Mouse (Mus musculus) mature B cell (primary cell): ENCODE measurements around the gene Coro2a.
"Not testable (repeated sequence)": the region's sequence is repeated elsewhere in the genome, so short reads cannot be mapped to it uniquely, and the experiment has no call there.

ENCODE experiments used
- in situ Hi-C: fragments of 300-500 bp; cut with MboI; formaldehyde crosslinking; loops from 2 replicates; pipeline ENCODE4 v1.14.3; 2019

Gene Coro2a

DNA sequence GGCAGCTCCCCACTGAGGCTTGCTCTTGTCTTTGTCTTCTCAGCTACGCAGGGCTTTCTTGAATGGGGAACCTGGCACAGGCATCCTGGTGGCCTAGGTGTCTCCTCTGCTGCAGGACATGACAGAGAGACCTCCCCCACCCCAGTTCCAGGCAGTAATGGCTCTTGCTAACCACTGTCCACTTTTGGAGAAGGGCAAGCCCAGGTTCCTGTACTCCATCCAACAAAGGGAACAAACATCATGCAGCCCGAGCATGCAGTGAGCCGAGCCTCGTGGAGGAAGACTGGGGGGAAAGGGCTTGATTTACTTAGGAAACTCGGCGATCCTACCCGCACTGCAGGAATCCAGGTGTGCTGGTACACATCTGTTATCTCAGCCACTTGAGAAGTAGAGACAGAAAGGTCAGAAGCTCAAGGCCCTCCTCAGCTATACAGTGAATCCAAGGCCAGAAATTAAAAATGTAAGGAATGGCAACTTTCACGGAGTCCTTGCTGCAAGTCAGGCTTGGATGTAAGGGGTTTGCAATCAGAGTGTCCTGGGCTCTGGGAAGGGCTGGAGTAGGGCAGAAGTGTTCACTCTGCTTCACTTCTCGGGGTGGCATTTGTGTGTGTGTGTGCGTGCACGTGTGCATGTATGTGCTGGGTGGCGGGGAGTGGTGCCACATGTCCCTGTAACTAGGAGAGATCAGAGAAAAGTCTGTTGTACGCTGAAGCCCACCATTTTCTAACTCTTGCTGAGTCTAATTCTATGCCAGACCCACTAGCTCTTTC lies 16.8 kb downstream of the Coro2a start:
- in situ Hi-C loops, result no loop called here

DNA sequence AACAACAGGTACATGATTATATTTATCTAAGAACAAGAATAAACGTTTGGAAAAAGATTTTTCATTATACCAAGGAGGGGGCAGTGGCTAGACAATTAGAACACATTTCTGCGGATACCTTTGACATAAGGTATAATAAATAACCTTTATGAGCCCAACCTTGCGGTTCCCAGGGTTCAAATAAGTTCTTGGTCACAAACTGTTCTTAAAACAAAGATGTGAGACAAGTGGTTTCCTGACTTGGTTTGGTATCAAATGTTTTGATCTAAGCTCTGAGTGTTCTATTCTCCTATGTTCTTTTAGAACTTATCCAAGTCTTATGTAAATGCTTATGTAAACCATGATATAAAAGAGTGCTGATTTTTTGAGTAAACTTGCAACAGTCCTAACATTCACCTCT lies 17.5 kb downstream of the Coro2a start:
- in situ Hi-C loops, result not testable (repeated sequence)

DNA sequence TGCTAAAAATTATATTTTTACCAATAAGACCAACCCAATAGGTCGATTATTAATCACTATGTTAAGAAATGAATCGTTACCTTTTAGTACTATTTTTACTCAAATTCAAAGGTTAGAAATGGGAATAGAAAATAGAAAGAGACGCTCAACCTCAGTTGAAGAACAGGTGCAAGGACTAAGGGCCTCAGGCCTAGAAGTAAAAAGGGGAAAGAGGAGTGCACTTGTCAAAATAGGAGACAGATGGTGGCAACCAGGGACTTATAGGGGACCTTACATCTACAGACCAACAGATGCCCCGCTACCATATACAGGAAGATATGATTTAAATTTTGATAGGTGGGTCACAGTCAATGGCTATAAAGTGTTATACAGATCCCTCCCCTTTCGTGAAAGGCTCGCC lies 17.9 kb downstream of the Coro2a start:
- in situ Hi-C loops, result not testable (repeated sequence)

DNA sequence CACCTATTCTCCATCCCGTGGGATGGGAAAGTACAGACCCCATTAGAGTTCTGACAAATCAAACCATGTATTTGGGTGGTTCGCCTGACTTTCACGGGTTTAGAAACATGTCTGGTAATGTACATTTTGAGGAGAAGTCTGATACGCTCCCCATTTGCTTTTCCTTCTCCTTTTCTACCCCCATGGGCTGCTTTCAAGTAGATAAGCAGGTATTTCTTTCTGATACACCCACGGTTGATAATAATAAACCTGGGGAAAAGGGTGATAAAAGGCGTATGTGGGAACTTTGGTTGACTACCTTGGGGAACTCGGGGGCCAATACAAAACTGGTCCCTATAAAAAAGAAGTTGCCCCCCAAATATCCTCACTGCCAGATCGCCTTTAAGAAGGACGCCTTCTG lies 20.0 kb downstream of the Coro2a start:
- in situ Hi-C loops, result not testable (repeated sequence)

DNA sequence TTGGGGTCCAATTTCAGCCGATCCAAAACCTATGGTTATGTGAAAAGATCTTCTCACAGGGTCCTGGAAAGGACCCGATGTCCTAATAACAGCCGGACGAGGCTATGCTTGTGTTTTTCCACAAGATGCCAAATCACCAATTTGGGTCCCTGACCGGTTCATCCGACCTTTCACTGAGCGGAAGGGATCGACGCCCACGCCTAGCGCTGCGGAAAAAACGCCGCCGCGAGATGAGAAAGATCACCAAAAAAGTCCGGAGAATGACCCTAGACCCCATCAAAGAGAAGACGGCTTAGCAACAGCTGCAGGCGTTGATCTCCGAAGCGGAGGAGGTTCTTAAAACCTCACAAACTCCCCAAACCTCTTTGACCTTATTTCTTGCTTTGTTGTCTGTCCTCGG lies 20.4 kb downstream of the Coro2a start:
- in situ Hi-C loops, result not testable (repeated sequence)

DNA sequence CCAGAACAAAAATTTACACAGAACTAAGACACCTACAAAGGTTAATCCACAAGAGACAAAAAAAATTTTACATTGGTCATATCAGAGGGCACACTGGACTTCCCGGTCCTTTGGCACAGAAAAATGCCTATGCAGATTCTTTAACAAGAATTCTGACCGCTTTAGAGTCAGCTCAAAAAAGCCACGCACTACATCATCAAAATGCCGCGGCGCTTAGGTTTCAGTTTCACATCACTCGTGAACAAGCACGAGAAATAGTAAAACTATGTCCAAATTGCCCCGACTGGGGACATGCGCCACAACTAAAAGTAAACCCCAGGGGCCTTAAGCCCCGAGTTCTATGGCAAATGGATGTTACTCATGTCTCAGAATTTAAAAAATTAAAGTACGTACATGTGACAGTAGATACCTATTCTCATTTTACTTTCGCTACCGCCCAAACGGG lies 21.2 kb downstream of the Coro2a start:
- in situ Hi-C loops, result not testable (repeated sequence)

DNA sequence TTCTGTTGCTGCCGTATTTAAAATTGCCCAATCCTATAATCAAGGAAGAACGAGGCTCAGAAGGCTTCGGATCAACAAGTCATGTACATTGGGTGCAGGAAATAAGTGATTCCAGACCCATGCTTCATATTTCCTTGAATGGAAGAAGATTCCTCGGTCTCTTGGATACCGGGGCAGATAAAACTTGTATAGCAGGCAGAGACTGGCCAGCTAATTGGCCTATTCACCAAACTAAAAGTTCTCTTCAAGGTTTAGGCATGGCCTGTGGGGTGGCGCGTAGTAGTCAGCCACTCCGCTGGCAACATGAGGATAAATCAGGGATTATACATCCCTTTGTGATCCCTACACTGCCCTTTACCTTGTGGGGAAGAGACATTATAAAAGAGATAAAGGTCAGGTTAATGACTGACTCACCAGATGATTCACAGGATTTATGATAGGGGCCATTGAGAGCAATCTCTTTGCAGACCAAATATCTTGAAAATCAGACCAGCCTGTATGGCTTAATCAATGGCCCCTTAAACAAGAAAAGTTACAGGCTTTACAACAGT lies 23.1 kb downstream of the Coro2a start:
- in situ Hi-C loops, result not testable (repeated sequence)

DNA sequence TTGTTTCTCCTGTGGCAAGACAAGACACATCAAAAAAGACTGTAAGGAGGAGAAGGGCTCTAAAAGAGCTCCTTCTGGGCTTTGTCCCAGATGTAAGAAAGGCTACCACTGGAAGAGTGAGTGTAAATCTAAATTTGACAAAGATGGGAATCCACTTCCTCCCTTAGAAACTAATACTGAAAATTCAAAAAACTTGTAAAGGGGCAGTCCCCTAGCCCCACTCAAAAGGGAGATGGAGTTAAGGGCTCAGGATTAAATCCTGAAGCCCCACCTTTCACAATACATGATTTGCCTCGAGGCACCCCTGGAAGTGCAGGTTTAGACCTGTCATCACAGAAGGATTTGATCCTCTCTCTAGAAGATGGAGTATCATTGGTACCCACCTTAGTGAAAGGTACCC lies 23.8 kb downstream of the Coro2a start:
- in situ Hi-C loops, result no loop called here

DNA sequence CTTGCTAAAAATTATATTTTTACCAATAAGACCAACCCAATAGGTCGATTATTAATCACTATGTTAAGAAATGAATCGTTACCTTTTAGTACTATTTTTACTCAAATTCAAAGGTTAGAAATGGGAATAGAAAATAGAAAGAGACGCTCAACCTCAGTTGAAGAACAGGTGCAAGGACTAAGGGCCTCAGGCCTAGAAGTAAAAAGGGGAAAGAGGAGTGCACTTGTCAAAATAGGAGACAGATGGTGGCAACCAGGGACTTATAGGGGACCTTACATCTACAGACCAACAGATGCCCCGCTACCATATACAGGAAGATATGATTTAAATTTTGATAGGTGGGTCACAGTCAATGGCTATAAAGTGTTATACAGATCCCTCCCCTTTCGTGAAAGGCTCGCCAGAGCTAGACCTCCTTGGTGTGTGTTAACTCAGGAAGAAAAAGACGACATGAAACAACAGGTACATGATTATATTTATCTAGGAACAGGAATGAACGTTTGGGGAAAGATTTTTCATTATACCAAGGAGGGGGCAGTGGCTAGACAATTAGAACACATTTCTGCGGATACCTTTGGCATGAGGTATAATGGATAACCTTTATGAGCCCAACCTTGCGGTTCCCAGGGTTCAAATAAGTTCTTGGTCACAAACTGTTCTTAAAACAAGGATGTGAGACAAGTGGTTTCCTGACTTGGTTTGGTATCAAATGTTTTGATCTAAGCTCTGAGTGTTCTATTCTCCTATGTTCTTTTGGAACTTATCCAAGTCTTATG lies 26.3 kb downstream of the Coro2a start:
- in situ Hi-C loops, result not testable (repeated sequence)

DNA sequence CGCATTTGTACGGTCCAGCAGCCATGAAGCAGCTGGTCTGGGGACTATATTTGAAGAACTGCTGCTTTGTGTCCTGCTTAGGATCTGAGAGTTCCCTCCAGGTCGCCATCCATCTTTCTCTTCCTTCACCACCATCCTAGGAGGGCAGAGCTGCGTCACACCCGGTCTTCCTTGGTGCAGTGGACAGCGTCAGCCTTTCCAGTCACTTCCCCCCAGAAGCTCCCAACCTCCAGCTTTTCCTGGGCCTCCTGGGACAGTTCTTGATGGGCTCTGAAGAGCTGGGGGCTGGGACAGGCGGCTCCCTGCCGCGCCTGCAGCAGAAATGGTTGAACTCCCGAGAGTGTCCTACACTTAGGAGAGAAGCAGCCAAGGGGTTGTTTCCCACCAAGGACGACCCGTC lies 27.2 kb downstream of the Coro2a start:
- in situ Hi-C loops, result no loop called here

DNA sequence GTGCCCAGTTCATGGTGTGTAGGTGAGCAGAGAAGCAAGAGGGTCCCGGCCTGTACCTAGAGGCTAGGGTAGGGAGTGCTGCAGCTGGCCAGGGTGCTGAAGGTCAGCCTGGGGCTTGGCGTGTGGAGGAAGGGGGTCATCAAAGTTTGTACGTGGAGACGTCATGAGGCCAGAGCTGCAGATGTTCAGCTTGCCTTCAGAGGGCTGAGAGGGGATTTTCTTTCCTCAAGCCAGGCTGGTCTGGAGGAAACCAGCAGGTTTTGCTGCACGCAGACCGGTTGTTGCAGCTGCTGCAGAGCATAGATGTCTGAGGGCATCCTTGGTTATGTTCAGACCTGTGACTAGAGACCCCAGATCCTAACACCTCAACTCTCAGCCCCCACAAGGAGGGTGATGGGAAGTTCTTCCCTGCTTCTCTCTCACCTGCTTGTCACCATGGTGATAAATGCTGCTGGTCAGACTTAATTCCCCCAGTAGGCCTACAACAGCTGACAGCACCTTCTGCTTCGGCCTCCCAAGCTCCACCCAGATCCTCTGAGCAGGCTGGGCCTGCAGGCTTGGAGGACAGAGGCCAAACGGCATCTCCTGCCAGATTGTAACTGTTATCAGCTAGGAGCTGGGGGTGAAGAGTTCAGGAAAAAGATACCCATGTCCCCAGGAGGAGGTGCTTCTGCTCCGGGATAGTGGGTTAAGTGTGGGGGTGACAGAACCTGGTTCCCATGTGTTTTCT lies 27.8 kb downstream of the Coro2a start:
- in situ Hi-C loops, result no loop called here

DNA sequence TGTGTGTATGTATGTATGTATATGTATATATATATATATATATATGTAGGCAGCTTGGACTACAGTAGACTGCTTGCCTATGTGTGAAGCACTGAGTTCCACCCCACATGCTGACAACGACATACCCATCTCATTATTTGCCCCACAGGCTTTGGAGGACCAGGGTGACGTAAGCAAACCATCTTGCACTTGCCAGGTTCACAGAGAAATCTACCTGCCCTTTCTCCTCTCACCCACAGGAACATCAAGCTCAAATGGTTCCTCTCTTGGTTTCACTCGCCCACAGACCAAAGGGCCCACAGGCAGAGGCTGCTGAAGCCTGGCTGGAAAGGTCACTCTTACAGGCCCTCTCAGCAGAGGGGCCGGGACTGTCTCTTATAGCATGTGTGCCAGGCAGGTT lies 29.4 kb downstream of the Coro2a start:
- in situ Hi-C loops, result no loop called here

DNA sequence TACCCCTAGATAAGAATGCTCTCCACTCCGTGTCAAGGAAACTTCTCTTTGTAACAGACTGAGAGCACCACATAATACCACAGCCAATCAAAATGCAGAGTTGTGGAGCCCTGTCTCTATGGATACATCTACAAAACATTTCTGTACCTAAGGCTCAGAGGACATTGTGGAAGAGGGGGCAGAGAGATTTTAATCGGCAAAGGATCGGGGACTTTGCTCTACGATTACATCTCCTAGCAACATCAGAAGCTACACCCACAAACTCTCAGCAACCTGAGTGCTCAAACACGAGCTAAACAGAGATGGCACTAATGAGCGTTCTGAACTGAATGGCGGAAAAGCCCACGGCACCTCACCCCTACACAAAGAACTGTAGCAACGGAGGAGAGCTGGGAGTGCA lies 30.3 kb downstream of the Coro2a start:
- in situ Hi-C loops, result no loop called here

DNA sequence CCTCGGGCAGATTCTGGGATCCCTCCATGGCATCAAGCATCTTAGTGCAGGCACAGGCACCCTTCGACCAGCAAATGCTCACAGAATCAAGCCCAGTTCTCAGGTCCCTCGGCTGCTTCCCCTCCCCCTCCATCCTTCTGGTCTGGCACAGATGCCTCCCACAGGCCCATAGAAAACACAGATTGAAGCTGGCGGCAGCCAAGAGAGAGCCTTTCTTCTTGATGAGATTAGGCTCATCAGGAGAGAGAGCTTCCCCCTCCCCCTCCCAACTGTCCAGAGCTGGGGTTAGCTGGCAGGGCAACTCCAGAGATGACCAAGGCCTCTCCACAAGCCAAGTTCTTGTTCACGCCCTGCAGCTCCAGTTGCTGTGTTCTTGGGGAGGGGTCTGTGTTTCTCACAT lies 32.3 kb downstream of the Coro2a start:
- in situ Hi-C loops, result no loop called here

DNA sequence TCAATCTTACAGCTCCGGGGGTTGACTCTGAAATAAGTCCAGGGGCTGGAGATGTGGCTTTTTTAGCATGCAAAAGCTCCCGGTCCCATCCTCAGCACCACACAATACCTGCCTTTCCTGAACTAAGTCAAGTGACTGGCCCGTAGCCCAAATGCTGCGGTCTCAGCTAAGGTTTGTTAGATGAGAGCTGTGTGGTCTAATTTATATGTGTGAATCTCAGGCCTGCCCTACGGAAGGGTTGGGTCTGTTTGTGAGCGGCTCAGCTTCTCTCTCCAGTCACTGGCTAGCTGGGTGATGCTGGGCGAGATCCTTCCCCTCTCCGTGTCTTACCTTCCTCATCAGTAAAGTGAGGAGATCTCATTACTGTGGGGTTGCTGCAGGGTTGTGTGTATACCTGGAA lies 33.8 kb downstream of the Coro2a start:
- in situ Hi-C loops, result no loop called here

DNA sequence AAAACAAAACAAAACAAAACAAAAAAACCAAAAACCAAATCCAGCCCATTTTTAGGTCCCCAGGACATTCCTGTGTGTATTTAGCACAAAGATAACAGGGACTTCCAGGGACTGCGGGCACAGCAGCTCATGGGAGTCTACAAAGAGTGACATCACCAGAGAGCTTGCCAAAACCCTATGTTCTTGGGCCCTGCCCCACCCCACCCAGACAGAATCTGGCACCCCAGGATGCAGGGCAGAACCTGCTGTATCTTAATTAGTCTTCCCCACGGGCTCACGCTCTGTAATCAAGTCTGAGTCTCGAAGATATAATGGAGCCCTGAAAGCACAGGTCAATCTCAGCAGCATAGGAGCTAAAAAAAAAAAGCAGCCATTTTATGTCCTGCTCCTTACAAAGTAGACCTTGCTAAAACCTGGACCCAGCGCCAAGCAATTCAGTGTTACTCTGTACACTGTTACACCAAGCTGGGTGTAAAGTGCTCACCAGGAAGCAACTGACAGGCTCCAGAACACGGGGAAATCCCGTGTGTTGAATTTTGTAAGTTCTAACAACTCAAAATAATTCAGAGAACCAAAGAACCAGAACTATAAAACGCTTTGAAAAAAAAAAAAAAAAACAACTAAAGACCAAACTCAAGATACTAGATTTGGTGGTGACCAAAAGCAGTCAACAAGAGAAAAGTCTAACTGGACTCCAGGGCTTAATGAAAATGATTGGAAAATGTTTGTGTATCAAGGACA lies 34.9 kb downstream of the Coro2a start:
- in situ Hi-C loops, result no loop called here

DNA sequence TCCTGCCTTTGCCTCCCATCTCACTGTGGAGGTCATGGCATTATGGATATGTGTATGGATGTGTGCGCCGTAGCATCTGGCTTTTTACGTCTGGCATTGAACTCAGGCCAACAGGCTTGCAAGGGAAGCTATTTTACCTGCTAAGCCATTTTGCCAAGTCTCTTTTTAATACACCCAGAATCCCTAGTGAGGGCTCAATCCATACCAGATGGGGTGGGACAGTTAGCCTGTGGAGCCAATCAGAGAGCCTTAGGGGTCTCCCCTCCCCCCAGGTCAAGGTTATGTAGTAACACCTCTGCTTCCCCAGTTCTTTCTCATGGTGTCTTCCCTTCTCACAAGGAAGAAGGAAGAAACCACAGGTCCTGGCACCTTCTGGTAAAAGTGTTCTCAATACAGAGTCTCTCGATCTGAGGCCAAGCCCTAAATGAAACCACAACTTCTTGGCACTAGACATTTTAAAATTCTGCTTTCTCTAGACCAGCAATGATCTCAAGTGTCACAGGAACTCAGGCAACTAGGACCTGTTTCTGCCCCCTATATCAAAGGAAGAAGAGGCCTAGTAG lies 36.5 kb downstream of the Coro2a start:
- in situ Hi-C loops, result no loop called here

DNA sequence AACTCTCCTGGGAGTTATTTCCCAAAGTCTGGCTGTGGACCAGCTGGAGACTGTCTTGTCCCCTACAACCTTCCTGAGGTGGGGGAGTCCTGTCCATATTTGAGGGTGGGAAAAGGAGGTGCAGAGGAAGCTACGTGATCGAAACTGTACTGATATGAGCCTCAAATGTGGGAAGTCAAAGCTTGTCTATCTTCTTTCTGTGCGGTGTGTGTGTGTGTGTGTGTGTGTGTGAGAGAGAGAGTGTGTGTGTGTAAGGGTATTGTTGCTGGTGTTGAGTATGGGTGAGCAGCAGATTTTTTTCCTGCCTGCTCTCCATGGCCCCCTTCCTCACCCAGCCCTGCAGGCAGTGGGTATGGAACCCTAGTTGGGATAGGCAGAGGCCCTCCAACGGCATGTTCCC lies 37.8 kb downstream of the Coro2a start:
- in situ Hi-C loops, result no loop called here

DNA sequence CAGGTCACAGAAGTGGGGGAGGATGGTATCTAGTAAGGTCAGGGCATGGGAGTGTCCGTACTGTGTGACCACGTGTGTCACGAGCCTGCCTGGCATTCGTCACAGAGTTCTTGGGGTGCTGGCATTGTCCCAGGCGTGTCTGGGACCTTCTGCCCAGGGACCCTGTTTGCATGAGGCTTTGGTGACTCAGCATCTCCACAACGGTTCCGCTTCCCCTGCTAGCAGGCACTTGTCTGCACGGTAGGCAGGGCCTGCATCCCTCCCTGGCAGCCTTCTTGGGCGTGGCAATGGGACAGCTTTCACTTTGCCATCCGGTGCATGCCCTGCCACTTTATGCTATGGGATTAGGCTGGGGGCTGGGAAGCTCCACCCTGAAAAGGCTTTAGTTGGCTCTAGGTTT lies 38.2 kb downstream of the Coro2a start:
- in situ Hi-C loops, result no loop called here

DNA sequence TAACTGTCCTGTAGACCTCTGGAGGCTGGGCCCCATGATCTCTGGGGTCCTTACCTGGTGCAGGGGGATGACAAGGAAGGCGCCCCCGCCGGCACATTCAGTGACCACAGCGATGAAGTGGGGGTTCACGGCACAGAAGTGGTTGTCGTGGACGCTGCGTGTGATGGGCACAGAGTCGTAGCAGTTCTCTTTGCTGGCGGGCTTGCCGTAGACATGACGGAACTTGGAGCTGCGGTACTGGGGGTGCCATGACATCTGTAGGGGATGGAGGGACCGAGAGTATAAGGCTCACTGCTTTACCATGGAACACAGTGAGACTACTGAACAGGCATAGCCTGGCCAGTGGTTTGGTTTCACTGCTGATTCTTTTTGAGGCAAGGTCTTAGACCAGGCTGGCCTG lies 39.2 kb downstream of the Coro2a start:
- in situ Hi-C loops, result no loop called here

DNA sequence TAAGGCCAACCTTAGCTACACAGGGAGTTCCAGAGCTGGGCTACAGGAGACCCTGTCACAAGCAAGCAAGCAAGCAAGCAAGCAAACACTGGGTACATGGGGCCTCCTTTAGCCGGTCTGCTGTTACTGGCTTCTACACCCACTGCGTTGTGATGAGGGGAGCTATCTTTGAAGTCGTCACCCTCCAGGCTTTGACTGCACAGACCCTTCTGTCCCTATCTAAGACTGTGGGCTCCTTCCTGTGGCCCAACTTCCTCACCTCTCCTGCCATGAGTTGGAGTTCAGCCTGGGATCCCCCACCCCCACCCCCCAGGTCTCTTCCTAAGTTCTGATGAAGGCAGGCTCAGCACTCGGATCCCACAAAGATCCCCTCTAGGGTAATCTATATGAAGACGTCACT lies 40.0 kb downstream of the Coro2a start:
- in situ Hi-C loops, result no loop called here
